Mouse (Mus musculus) myocyte (in vitro differentiated cells): ENCODE data around the gene Med15. TPM values are rescaled to one million over a fixed set of nuclear protein-coding genes. Genes with fewer than 3 reads are reported as not detected.

Experiments used
- H3K27me3 ChIP-seq: one replicate; pipeline ENCODE4 v1.6.1; 2011; ENCODE audit not compliant: control insufficient read depth, insufficient read depth, insufficient read length
- H3K36me3 ChIP-seq: one replicate; pipeline ENCODE4 v1.6.1; 2011; ENCODE audit not compliant: control insufficient read depth, insufficient read depth
- H3K4me2 ChIP-seq: one replicate; pipeline ENCODE4 v1.6.1; 2011; ENCODE audit warnings: low read depth, control low read depth
- H3K4me3 ChIP-seq: one replicate; pipeline ENCODE4 v1.5.1; 2011; ENCODE audit warnings: mild to moderate bottlenecking, control low read depth, moderate library complexity
- H3K79me2 ChIP-seq: one replicate; pipeline ENCODE4 v1.6.1; 2011; ENCODE audit not compliant: control insufficient read depth, insufficient read depth
- H3ac ChIP-seq: one replicate; pipeline ENCODE4 v1.6.1; 2011; ENCODE audit not compliant: control insufficient read depth, insufficient read length
- CEBPB ChIP-seq: IDR thresholded peaks from 2 replicates; pipeline ENCODE4 v1.6.1; 2011; ENCODE audit warnings: mild to moderate bottlenecking, moderate library complexity; ENCODE audit not compliant: poor library complexity, insufficient read depth, severe bottlenecking
- E2F4 ChIP-seq: IDR thresholded peaks from one replicate; pipeline ENCODE4 v1.6.1; 2011; ENCODE audit warnings: mild to moderate bottlenecking, control low read depth, moderate library complexity; ENCODE audit not compliant: insufficient read depth
- MAX ChIP-seq: IDR thresholded peaks from one replicate; pipeline ENCODE4 v1.6.1; 2011; ENCODE audit warnings: low read depth, mild to moderate bottlenecking, control low read depth
- MYOD1 ChIP-seq, 3 experiments: IDR thresholded peaks; one replicate each; pipeline ENCODE4 v1.6.1; 2011; ENCODE audit warnings: control low read depth in 2 of 3, low read depth in 2 of 3, mild to moderate bottlenecking in 2 of 3, moderate library complexity in 1 of 3; ENCODE audit not compliant: insufficient read length in 2 of 3, control insufficient read depth in 1 of 3
- MYOG ChIP-seq, 3 experiments: IDR thresholded peaks; one replicate each; pipeline ENCODE4 v1.6.1; 2011; ENCODE audit warnings: control low read depth in 2 of 3, low read depth in 2 of 3, mild to moderate bottlenecking in 2 of 3; ENCODE audit not compliant: insufficient read length in 2 of 3, control insufficient read depth in 1 of 3, insufficient read depth in 1 of 3
- POLR2A ChIP-seq: IDR thresholded peaks from one replicate; pipeline ENCODE4 v1.6.1; 2011; ENCODE audit warnings: low read depth, mild to moderate bottlenecking, control low read depth, moderate library complexity; ENCODE audit not compliant: insufficient read length
- POLR2AphosphoS2 ChIP-seq: IDR thresholded peaks from one replicate; pipeline ENCODE4 v1.6.1; 2011; ENCODE audit warnings: low read depth, control low read depth; ENCODE audit not compliant: insufficient read length
- REST ChIP-seq: IDR thresholded peaks from one replicate; pipeline ENCODE4 v1.6.1; 2011; ENCODE audit warnings: mild to moderate bottlenecking, control low read depth, moderate library complexity; ENCODE audit not compliant: insufficient read depth, insufficient read length
- SRF ChIP-seq: IDR thresholded peaks from one replicate; pipeline ENCODE4 v1.6.1; 2011; ENCODE audit warnings: low read depth; ENCODE audit not compliant: control insufficient read depth, insufficient read length
- TCF12 ChIP-seq: IDR thresholded peaks from one replicate; pipeline ENCODE4 v1.6.1; 2011; ENCODE audit warnings: mild to moderate bottlenecking, control low read depth; ENCODE audit not compliant: poor library complexity, insufficient read depth, severe bottlenecking
- TCF3 ChIP-seq: IDR thresholded peaks from one replicate; pipeline ENCODE4 v1.6.1; 2011; ENCODE audit warnings: low read depth, control low read depth; ENCODE audit not compliant: insufficient read length
- USF1 ChIP-seq: IDR thresholded peaks from one replicate; pipeline ENCODE4 v1.6.1; 2011; ENCODE audit warnings: low read depth, mild to moderate bottlenecking, control low read depth, moderate library complexity
- polyA plus RNA-seq: library from polyadenylated mRNA; unstranded; fragments of >200 nt; fragmentation: generic; extraction: Trizol; gene quantifications from one replicate; pipeline ENCODE4 v1.2.1, GENCODE M21; 2012; ENCODE audit warnings: missing spikeins

The Med15 gene
- polyA plus RNA-seq, 1 experiment: 42.9 TPM

GRCm38 (mm10) chr16:17643437-17643990 is 89.2 kb downstream of the Med15 start:
- Histone ChIP-seq H3K4me3 (no peak overlapping the region), H3K79me2 (no peaks in the 10 kb centered on the region), H3K36me3 (peaks cover 15% of the 10 kb centered on the region), H3K27me3 (no peaks in the 10 kb centered on the region), H3ac (no peak overlapping the region), H3K4me2 (no peak overlapping the region)
- TF ChIP-seq REST (no peak), POLR2A (no peak)

- H3K79me2 ChIP-seq: no peaks in the 10 kb centered on the region
- no peaks in the 10 kb centered on the region for H3K27me3 ChIP-seq
- TF ChIP-seq MAX (no peak), TCF12 (no peak), POLR2AphosphoS2 (no peak), MYOG (IDR thresholded peaks at IDR 0.05; ENCODE audit: control insufficient read depth in 1 of 3, insufficient read depth in 1 of 3, insufficient read length in 2 of 3, low read depth in 2 of 3) (no peak), E2F4 (no peak), SRF (no peak), POLR2A (no peak), USF1 (no peak), TCF3 (no peak), CEBPB (no peak), REST (no peak), MYOD1 (IDR thresholded peaks at IDR 0.05; ENCODE audit: control insufficient read depth in 1 of 3, insufficient read length in 2 of 3, low read depth in 2 of 3) (no peak)
- H3K4me2 ChIP-seq: no peak overlapping the region
- no peak overlapping the region for H3ac ChIP-seq
- H3K4me3 ChIP-seq: no peak overlapping the region
- peaks cover 19% of the 10 kb centered on the region for H3K36me3 ChIP-seq
Measured at GRCm38 (mm10) chr16:17642311-17642710, 90.4 kb downstream of the Med15 start.

GRCm38 (mm10) chr16:17641301-17641700 is 91.4 kb downstream of the Med15 start:
- Histone ChIP-seq H3ac (no peak overlapping the region), H3K79me2 (no peaks in the 10 kb centered on the region), H3K27me3 (no peaks in the 10 kb centered on the region), H3K36me3 (peaks cover 19% of the 10 kb centered on the region), H3K4me2 (no peak overlapping the region), H3K4me3 (no peak overlapping the region)
- TF ChIP-seq MYOG (IDR thresholded peaks at IDR 0.05; ENCODE audit: control insufficient read depth in 1 of 3, insufficient read depth in 1 of 3, insufficient read length in 2 of 3, low read depth in 2 of 3): no peak
- no peak for TF ChIP-seq REST
- no peak for TF ChIP-seq MYOD1 (IDR thresholded peaks at IDR 0.05; ENCODE audit: control insufficient read depth in 1 of 3, insufficient read length in 2 of 3, low read depth in 2 of 3)
- TF ChIP-seq USF1: no peak
- no peak for TF ChIP-seq POLR2A
- no peak for TF ChIP-seq TCF3
- TF ChIP-seq SRF: no peak
- TF ChIP-seq E2F4: no peak
- TF ChIP-seq TCF12: no peak
- TF ChIP-seq POLR2AphosphoS2: no peak
- no peak for TF ChIP-seq MAX
- no peak for TF ChIP-seq CEBPB

- H3K79me2 ChIP-seq: no peaks in the 10 kb centered on the region
- H3K4me3 ChIP-seq: no peak overlapping the region
- peaks cover 19% of the 10 kb centered on the region for H3K36me3 ChIP-seq
- H3K27me3 ChIP-seq: no peaks in the 10 kb centered on the region
- H3ac ChIP-seq: no peak overlapping the region
- H3K4me2 ChIP-seq: no peak overlapping the region
- no peak for TF ChIP-seq MAX
- no peak for TF ChIP-seq REST
- TF ChIP-seq POLR2AphosphoS2: no peak
Measured at GRCm38 (mm10) chr16:17640706-17641105, 92.0 kb downstream of the Med15 start.

- H3K27me3 ChIP-seq: no peaks in the 10 kb centered on the region
- H3K4me3 ChIP-seq: no peak overlapping the region
- H3K36me3 ChIP-seq: peaks cover 19% of the 10 kb centered on the region
- H3K79me2 ChIP-seq: no peaks in the 10 kb centered on the region
- H3ac ChIP-seq: no peak overlapping the region
- no peak for TF ChIP-seq CEBPB
- TF ChIP-seq POLR2AphosphoS2: no peak
- TF ChIP-seq SRF: no peak
- TF ChIP-seq E2F4: no peak
- no peak for TF ChIP-seq MYOG (IDR thresholded peaks at IDR 0.05; ENCODE audit: control insufficient read depth in 1 of 3, insufficient read depth in 1 of 3, insufficient read length in 2 of 3, low read depth in 2 of 3)
- TF ChIP-seq USF1: no peak
- TF ChIP-seq MYOD1 (IDR thresholded peaks at IDR 0.05; ENCODE audit: control insufficient read depth in 1 of 3, insufficient read length in 2 of 3, low read depth in 2 of 3): no peak
- TF ChIP-seq TCF12: no peak
- no peak for TF ChIP-seq POLR2A
- no peak for TF ChIP-seq TCF3
- no peak for TF ChIP-seq MAX
- no peak for TF ChIP-seq REST
- H3K4me2 ChIP-seq: no peak overlapping the region
Measured at GRCm38 (mm10) chr16:17639951-17640350, 92.7 kb downstream of the Med15 start.
